Mouse (Mus musculus): ENCODE results near the gene Dcpp3.

DNA sequence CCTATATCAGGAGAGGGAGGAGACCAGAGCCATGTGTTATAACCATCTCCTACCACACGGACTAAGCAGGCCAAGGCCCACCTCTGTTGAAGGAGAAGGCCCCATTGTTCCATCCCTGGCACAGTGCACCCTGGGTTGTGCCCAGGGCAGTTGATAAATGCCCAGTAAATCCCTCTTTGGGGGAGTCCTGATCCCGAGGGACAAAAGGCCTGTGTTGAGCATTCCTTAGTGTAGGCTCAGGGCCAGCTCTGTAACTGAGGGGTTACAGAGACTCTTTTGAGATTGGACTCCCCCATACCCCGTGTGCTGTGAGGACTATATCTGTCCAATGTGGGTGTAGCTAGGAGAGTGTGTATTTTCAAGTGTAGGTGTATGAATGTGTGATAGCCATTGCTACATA is 40.5 kb upstream of the Dcpp3 start:
- TF ChIP-seq POLR2A (IDR thresholded peaks at IDR 0.05; ENCODE audit: extremely low read depth, insufficient read depth, low read length) (no peak), CTCF (IDR thresholded peaks at IDR 0.05; ENCODE audit: extremely low read depth, insufficient read depth, low read length) (no peak)
